Mouse (Mus musculus): ENCODE data around the gene Coa4.

- TF ChIP-seq CTCF (IDR thresholded peaks at IDR 0.05; ENCODE audit: insufficient read depth, low read depth, low read length) (no peak), POLR2A (IDR thresholded peaks at IDR 0.05; ENCODE audit: insufficient read depth, low read depth, low read length) (no peak)
Observed at GRCm38 (mm10) chr7:100502374-100502922, 34.4 kb upstream of the Coa4 start.
